Mouse (Mus musculus) lung, embryonic 16.5 days (tissue): Measurements from ENCODE around the gene Gm49393. TPM values are rescaled to one million over a fixed set of nuclear protein-coding genes. Genes with fewer than 3 reads are reported as not detected.

ENCODE experiments used
- ATAC-seq: fragments of 200-750 bp; cut with Nextera tagmentation; 2 replicates; pipeline ENCODE4 v1.8.0; 2017; ENCODE audit warnings: low read depth, mild to moderate bottlenecking, moderate library complexity
- H3K27ac ChIP-seq: fragments of 300-500 bp; sonication (generic); 2 replicates; pipeline ENCODE4 v1.5.1; 2014; ENCODE audit warnings: mild to moderate bottlenecking, control low read depth, low read length
- H3K27me3 ChIP-seq: fragments of 300-500 bp; sonication (generic); 2 replicates; pipeline ENCODE4 v1.6.1; 2014; ENCODE audit warnings: low read depth, low read length, mixed read lengths; ENCODE audit not compliant: control insufficient read depth, insufficient read depth
- H3K36me3 ChIP-seq: fragments of 300-500 bp; sonication (generic); 2 replicates; pipeline ENCODE4 v1.6.1; 2014; ENCODE audit warnings: low read length; ENCODE audit not compliant: control insufficient read depth, insufficient read depth
- H3K4me1 ChIP-seq: fragments of 300-500 bp; sonication (generic); replicated peaks from 2 replicates; pipeline ENCODE4 v1.6.1; 2014; ENCODE audit warnings: low read length, mixed read lengths; ENCODE audit not compliant: control insufficient read depth, insufficient read depth
- H3K4me2 ChIP-seq: fragments of 300-500 bp; sonication (generic); 2 replicates; pipeline ENCODE4 v1.6.1; 2014; ENCODE audit warnings: low read depth, low read length, control low read depth
- H3K4me3 ChIP-seq: fragments of 300-500 bp; sonication (generic); 2 replicates; pipeline ENCODE4 v1.5.1; 2014; ENCODE audit warnings: mild to moderate bottlenecking, low read length, control low read depth
- H3K9ac ChIP-seq: fragments of 300-500 bp; sonication (generic); 2 replicates; pipeline ENCODE4 v1.6.1; 2014; ENCODE audit warnings: low read length, control low read depth
- H3K9me3 ChIP-seq: fragments of 300-500 bp; sonication (generic); 2 replicates; pipeline ENCODE4 v1.6.1; 2016; ENCODE audit warnings: low read length; ENCODE audit not compliant: control insufficient read depth
- WGBS: fragments of 180-500 bp; shearing (Covaris S2); extraction: QIAGEN DNeasy Blood & Tissue Kit; methylation state at CpG from one replicate; pipeline ENCODE4 v1.1.7; 2014; 5-methylcytosine and 5-hydroxymethylcytosine counted together
- polyA plus RNA-seq: library from polyadenylated mRNA; unstranded; fragments of >200 nt; fragmentation: Nextera tagmentation; extraction: Ambion mirVana; gene quantifications from 2 replicates; pipeline ENCODE4 v1.2.1, GENCODE M21; 2015

The Gm49393 gene
- polyA plus RNA-seq, 1 experiment from 2014 or later, result not detected

GRCm38 (mm10) chr13:60820486-60821175 is 114.8 kb downstream of the Gm49393 start:
- no peaks in the 10 kb centered on the region for H3K36me3 ChIP-seq
- H3K4me1 ChIP-seq, result no peaks in the 10 kb centered on the region
- ATAC-seq, result no peak
- 54% methylated on average over 3 of the region's 3 CpGs for WGBS
- H3K4me2 ChIP-seq, result no peak overlapping the region
- no peaks in the 10 kb centered on the region for H3K9me3 ChIP-seq
- H3K4me3 ChIP-seq, result no peak overlapping the region
- H3K27ac ChIP-seq, result no peak overlapping the region
- H3K9ac ChIP-seq, result no peak overlapping the region
- H3K27me3 ChIP-seq, result no peaks in the 10 kb centered on the region

- H3K9me3 ChIP-seq, result no peaks in the 10 kb centered on the region
- H3K27me3 ChIP-seq, result no peaks in the 10 kb centered on the region
- ATAC-seq, result no peak
- 7% methylated on average over 7 of the region's 7 CpGs for WGBS
- H3K36me3 ChIP-seq, result no peaks in the 10 kb centered on the region
- no peak overlapping the region for H3K27ac ChIP-seq
- H3K4me1 ChIP-seq, result no peaks in the 10 kb centered on the region
- H3K4me3 ChIP-seq, result no peak overlapping the region
- H3K9ac ChIP-seq, result no peak overlapping the region
- no peak overlapping the region for H3K4me2 ChIP-seq
Measured at GRCm38 (mm10) chr13:60819469-60819868, 115.9 kb downstream of the Gm49393 start.

GRCm38 (mm10) chr13:60813722-60814121 is 121.7 kb downstream of the Gm49393 start:
- WGBS, result 44% methylated on average over 1 of the region's 1 CpGs
- no peak for ATAC-seq
- H3K4me1 ChIP-seq, result no peaks in the 10 kb centered on the region
- H3K36me3 ChIP-seq, result no peaks in the 10 kb centered on the region
- H3K4me2 ChIP-seq, result no peak overlapping the region
- H3K9me3 ChIP-seq, result no peaks in the 10 kb centered on the region
- H3K9ac ChIP-seq, result no peak overlapping the region
- H3K27me3 ChIP-seq, result no peaks in the 10 kb centered on the region
- H3K4me3 ChIP-seq, result no peak overlapping the region
- no peak overlapping the region for H3K27ac ChIP-seq

DNA sequence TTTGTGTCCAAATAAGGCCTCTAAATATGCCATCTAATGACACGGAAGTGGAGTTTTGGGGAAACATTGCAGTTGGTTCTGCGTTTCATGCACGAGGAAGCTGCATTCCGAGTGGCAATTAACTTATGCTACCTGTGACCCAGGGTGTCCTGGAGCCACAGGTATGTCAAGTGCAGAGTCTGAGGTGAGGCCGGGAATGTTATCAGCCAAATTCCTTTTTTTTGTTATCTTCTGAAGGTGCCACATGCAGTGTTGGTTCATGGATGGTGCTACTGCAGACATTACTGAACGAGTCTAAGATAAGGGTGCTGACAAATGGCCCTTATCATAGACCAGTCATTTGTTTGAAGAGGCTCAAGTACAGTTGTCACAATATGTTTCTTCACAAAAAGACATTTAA is 122.6 kb downstream of the Gm49393 start:
- WGBS, result 49% methylated on average over 6 of the region's 6 CpGs
- no peak overlapping the region for H3K27ac ChIP-seq
- no peak overlapping the region for H3K9ac ChIP-seq
- H3K4me1 ChIP-seq, result no peaks in the 10 kb centered on the region
- no peak overlapping the region for H3K4me3 ChIP-seq
- no peaks in the 10 kb centered on the region for H3K9me3 ChIP-seq
- no peak for ATAC-seq
- no peaks in the 10 kb centered on the region for H3K27me3 ChIP-seq
- no peak overlapping the region for H3K4me2 ChIP-seq
- no peaks in the 10 kb centered on the region for H3K36me3 ChIP-seq

DNA sequence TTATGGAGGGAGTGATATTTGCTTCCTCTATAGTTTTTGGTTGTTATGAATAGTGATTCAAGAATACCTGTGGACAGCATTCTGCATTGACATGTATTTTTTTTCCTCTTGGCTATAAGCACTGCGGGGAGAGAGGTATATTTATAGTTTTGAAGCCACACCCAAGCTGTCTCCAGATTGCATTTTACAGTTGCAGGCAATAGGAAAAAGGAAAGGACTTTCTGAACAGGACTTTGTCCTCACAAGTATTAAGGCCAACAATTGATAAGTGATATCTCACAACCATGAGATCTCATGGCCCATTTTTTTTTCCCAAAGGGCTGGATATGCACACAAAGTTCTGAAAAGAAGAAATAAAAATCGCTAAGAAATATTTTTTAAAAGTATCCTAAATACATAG is 125.7 kb downstream of the Gm49393 start:
- Histone ChIP-seq H3K27me3 (no peaks in the 10 kb centered on the region), H3K36me3 (no peaks in the 10 kb centered on the region), H3K27ac (no peak overlapping the region), H3K4me2 (no peak overlapping the region), H3K4me1 (no peaks in the 10 kb centered on the region), H3K4me3 (no peak overlapping the region), H3K9ac (no peak overlapping the region), H3K9me3 (no peaks in the 10 kb centered on the region)
- WGBS, result 56% methylated on average over 2 of the region's 2 CpGs
- ATAC-seq, result no peak

Other genes starting within 250 kb of the Gm49393 start
- not detected in 2 replicates for gene BC051665, start 149.2 kb downstream of the Gm49393 start, polyA plus RNA-seq
- gene Ctsll3, start 132.7 kb downstream of the Gm49393 start, polyA plus RNA-seq, result not detected in 2 replicates
- not detected in 2 replicates for gene 4930486L24Rik, start 71.1 kb downstream of the Gm49393 start, polyA plus RNA-seq
- gene Gm49392, start 38.7 kb downstream of the Gm49393 start, polyA plus RNA-seq, result 0.90 and 1.1 TPM in 2 replicates
- gene Ctla2b, start 38.1 kb downstream of the Gm49393 start, polyA plus RNA-seq, result 8.9 TPM in 2 replicates
- gene Tpbpb, start 30.7 kb downstream of the Gm49393 start, polyA plus RNA-seq, result not detected in 2 replicates
- 2.4 and 5.5 TPM in 2 replicates for gene Gm49391, start 981 bp upstream of the Gm49393 start, polyA plus RNA-seq
- 94.8 and 103 TPM in 2 replicates for gene Ctla2a, start 1.0 kb upstream of the Gm49393 start, polyA plus RNA-seq
- gene Tpbpa, start 6.4 kb upstream of the Gm49393 start, polyA plus RNA-seq, result not detected in 2 replicates
- gene Ctsj, start 70.4 kb upstream of the Gm49393 start, polyA plus RNA-seq, result not detected in 2 replicates
- not detected in 2 replicates for gene Ctsq, start 105.0 kb upstream of the Gm49393 start, polyA plus RNA-seq
- not detected in 2 replicates for gene Ctsr, start 228.7 kb upstream of the Gm49393 start, polyA plus RNA-seq